Mouse (Mus musculus) fat pad, adult 2 months (tissue): ENCODE results near the gene Nebl.

Source experiments
- DNase-seq: peaks from one replicate; pipeline ENCODE4 v3.0.0-alpha.2; 2011; ENCODE audit warnings: low read depth, low spot score; ENCODE audit errors: extremely low read depth

Nebl gene

DNA sequence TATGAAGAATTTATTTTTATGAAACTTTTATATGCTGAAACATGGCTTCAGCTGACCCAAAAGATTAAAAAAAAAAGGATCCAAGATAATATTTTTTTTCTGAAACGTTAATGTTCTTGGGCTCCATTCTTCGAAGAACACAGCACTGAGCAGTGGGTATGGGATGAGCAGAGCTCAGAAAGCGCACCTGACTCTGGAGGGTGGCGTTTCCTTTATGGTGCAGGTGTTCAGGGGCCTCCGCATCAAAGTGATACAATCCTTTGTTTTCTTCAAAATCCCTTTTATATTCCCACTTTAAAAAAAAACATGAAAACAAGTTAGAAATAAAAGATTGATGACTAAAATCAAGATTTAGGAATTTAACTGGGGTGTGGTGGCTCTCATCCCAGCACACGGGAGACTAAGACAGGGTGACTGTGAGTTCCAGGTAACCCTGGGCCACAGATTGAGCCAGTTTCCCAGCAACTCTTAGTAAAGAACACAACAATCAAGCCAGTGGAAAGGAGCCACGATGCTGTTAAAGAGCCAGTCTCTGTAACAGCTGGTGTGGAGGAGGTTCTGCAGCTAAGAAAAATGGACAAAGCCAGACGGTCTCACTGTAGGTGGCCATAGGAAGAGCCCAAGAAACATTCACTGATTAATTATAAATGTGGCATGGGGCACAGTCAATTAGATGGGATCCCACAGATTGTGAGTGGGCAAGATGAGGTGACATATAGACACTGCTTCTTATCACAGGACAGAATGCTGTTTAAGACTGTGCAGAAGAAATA lies 317.6 kb downstream of the Nebl start:
- no peak for DNase-seq

DNA sequence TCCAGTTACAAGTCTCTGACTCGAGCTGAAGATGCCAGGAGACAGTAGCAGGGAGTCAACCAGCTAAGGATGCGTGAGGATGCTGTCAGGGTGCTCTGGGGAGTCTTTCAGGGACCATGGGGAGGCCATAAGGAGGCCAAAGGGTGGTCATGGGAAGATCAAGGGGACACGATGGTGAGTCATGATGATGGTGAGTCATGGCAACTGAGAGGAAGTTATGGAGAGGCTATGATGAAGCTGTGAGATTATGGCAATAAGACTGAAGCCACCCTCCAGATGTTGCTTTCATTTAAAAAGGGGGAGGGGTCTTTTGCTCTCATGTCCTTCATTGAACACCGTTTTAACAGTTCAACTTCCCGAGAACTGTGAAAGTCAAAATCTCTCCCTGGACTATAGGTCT lies 322.0 kb downstream of the Nebl start:
- DNase-seq: no peak

DNA sequence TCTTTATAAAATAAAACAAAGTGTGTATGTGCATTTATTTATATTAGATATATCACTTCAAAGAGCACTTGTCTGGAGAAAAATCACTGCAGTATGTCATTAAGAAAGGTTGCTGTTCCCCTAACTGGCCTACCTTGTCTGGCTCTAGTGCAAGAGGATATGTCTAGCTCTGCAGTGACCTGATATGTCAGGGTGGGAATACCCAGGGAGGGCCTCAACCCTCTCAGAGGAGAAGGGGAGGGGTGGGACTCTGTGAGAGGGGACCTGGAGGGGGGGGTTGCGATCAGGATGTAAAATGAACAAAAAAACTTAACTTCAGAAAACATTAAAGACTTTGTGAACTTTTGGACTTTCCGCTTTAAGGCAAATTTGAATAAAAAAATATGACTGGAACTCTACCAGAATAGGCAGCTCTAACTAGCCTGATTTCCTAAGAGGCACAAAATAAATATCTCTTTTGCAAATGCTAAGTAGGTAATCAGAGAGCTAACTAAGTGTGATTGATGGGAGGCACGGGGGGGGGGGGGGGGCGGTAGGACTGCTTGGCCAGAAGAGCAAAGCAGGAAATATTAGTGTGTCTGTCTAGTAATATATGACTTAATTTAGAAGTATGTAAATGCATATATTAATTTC lies 325.2 kb downstream of the Nebl start:
- DNase-seq: no peak

DNA sequence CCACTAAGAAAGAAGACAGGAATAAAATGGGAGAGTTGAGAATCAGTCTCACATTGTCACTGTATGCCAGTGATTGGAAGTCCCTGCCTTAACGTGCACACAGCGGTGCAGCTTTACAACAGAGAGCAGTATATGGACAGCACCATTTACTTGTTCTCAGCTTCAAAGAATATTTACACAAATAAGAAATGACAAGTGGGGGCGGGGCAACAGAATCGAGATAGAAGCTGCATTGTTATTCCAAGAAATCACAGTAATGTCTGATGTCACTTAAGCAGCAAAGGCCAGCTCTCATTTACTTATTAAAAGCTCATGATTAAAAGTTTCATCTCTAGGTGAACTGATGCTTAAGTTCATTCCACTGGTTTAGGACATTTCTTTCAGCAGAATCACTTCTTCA lies 328.8 kb downstream of the Nebl start:
- DNase-seq: no peak

DNA sequence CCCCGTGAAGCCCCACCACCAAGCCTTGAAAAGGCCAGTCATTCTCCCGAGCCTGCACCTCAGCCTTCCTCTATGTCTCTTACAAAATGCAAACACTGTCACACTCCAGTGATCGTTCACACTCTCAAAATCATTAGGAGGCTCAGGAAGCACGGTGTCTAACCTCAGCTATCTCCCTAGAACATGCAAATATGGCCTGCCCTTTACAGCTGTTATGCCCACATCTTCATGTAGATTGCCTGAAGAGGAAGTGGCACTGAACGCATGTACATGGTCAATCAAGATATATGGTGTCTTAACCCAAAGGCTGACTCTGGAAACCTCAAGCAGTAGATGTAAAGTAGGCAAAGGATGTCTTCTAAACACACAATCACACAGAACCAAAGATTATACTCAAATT lies 335.0 kb downstream of the Nebl start:
- DNase-seq: no peak

DNA sequence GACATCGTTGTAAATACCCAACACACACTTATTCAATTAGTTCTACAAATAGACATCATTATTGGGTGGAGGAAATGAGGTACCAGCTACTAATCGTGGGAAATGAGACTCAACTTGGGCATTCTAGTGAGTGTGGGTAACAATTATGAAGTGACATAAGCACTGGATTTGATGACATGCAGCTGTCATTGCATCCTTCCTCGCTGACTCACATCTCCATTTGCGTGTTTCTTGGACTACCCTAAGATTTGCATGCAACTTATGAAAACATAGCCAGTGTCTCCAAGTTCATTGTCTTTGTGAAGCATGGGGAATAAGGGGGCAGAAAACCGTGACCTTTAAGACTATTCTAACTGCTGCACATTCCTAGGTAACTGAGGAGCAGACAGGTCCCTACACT lies 339.9 kb downstream of the Nebl start:
- DNase-seq: no peak

DNA sequence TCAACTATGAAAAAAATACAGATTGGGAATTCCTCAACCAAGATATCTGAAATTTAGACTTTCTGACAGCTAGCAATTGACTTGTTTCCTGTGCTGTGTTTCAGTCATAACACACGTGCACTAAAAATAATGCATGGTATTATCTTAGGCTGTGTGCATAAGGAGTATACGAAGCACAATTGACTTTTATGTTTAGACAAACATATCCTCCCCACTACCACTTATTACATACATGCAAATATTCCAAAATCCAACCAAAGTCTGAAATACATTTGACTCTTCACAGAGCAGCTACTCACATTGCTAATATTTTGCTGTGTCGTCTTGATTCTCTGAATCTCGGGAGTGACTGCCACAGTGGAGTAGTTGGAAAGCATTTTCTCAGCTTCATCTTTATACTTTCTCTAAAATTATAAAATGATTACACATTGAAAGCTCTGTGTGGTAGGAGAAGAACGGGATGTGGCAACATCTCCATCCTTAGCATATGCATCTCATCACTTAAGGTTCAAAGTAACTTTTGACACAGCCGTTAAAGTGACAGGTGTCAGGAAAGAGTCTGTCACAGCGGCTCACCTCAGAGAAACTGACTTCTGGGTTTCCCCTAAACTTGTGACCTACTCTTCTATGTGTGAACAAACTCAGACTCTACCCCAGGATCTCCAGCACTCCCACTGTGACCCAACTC lies 340.6 kb downstream of the Nebl start:
- DNase-seq: no peak

DNA sequence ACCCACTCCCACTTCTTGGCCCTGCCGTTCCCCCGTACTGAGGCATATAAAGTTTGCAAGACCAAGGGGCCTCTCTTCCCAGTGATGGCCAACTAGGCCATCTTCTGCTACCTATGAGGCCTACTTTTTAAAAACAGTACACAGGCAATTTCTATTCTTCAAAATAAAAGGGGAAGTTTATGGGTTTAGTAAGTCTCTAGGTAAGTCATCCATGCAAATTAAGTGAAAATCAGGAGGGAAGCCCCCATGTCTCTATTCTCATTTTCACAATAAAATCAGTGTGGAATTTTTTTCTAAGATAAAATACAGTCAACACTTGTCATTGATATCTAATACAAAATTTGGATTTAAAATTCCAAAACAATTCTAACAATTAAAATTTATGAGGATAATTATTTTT lies 341.4 kb downstream of the Nebl start:
- DNase-seq: no peak

DNA sequence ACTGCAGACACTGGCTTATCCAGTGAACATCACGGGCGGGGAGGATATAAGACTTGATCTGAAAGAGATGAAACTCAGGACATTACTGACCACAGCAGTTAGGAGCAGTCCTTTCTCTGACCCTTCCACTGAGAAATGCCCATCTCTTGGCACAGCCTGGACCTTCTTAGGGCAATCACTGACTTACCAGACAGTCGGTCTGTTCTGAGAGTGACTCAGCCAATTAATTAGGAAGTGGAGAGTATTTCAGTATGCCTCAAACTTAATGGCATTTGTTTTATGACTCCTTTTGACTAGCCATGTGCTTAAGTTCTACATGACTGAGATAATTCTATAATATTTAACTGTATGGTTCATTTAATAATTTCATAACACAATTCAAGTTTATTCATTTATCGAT lies 341.9 kb downstream of the Nebl start:
- DNase-seq: no peak

DNA sequence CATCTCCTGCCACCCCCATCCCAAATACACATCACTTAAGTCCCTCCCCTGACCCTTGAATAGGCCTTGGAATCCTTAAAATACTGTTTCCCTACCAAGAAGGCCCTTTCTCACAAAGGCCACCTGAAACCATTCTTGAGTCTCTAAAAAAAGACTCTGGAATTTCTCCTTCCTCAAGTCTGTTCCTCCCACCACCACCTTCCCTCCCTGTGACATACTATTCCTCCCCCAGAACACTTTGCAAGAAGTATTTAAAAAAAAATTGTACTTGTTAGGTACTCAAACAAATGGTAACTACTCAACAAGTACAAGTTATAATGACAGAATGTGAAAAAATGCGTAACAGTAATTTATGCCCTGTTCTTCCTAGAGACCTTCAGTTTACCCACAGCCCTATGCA lies 349.0 kb downstream of the Nebl start:
- DNase-seq: no peak

DNA sequence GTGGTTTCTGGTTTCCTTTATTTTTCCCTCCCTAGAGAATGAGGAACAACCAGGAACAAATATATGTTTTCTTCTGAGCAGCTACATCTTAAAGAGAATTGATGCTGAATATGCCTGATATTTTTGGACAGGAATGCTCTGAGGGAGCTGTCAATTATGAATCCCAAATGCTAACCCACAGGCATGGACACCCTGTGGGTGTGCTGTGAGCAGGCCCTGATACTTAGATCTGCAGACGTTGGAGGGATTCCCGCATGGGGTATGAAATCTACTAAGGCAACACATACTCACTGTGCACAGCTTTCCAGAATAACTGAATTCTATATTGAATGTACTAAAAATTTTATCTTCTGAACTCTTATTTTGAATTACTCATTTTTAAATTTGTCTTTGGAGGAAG lies 355.3 kb downstream of the Nebl start:
- no peak for DNase-seq

DNA sequence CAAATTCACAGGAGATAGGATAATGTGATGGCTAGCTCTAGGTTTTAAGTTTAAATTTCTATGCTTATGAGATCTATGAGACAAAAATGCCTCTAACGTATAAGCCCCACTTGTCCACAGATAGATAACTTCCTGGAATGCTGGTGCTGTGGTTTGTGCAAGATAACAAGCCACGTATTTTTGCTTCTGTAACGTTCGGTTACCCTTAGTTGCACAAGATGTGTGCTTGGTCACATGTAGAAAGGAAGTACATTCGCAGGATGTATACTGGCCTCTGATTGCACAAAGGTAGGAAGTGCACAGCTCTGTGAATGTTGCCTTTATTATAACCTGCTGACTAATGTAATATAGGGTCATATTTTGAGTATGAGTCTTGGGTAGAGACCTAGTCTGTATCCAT lies 365.6 kb downstream of the Nebl start:
- no peak for DNase-seq

DNA sequence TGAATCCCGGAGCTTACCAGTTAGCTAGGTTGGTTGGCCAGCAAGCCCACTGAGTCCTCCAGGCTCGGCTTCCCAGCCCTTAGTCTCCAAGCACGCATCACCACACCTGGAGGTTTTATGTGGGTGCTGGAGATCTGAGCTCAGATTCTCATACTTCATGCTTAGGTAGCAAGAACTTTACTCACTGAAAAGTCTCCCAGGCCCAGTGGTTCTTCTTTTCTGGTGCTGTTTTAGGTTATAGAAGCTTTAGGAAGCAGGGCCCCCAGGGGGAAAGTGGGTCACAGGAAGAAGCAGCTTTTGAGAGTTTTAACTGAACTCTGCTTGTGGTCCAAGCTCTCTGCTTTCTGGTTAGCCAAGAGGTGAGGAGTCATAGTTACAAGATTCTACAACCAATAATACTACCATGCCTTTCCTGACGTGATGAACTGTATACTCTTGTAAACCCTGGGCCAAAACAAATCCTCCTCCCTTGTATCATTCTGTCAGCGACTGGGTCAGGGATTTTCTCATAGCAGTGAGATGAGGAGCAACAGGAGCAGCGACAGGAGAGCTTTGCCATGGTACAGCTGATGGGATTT lies 366.2 kb downstream of the Nebl start:
- DNase-seq: no peak

DNA sequence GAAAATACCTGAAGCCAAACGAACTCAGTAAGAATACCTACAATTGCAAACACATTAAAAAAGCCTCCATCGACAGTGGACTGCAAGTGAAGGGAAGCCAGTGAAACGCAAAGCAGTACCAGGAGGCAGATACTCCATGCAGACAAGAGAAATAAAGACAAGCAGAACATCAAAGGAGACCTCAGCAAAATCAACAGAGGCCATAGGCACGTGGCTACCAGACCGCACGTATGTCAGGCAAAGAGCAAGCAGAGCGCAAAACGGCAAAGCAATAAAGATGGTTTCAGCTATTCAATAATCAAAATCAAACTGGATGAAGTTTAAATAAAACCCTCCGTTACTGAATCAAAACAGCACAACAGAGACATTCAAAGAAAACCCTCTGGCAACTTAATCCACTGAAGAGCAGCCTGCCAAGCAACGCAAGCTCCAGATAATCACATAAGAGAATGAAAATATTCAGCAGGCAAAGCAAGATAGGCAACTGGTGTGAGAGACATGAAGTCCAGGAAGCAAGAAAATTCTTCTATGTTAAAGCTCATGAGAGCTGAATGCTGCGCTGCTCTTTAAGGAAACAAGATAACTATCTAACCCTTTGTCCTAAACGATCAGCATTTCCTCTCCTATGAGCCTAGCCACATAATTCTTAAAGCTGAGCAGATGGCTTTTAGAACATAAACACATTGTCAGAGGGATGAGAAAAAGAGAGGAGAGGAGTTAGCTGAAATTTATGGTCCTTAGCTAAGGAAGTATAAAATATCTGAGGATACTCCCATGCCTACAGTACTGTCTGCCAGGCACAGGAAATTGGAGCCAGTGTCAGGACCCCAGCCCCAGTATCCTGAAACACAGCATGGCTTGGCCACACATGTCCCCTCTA lies 367.7 kb downstream of the Nebl start:
- no peak for DNase-seq

DNA sequence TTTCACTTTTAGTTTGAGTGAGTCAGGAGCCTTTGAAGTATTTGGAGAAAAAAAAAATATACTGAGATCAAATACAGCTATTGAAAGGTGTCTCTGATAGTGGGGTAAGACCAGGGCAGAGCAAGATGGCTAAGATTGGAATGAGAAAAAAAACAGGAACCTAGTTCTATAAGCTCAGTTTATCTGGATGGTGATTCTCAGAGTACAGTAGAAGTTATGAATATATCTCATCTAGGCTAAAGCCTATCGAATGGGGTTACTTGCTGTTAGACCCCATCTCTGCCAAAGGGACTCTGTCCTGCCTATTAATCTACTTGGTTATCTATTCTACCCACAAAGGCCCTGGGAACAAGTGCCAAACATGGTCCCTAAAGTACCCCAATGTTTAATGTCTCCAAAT lies 369.1 kb downstream of the Nebl start:
- no peak for DNase-seq

DNA sequence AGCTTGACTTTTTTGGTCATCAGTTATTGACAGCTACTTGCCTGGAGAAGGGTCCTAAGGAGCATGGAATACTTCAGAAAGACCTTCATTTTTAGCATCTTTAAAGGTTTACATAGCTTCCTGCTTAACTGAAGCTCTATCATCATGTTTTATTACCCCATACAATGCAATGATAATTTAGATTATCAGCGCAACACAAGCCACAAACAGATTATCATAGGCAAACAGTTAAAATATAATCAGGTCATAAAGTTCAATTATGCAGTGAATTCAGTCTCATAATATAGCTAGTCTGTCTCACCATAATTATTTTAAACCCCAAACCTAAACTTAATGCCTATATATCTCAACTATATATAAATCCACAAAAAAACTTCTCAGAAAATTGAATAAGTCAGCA lies 386.6 kb downstream of the Nebl start:
- no peak for DNase-seq

DNA sequence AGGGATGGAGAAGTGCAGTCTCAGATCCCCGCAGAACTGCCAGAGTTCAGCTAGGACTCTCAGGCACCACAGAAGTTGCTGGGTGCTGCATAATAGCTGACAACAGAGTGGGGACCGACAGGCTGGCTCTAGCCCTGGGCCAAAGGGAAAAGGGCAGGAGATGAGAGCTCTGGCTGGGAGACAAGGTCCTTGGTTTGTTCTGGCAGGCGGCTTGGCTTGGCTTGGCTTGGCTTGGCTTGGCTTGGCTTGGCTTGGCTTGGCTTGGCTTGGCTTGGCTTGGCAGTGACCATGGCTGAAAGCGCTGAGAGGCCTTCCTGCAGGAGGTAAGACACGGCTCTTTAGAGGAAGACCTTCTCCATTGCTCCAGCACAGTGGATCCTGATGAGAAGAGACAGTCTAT lies 395.8 kb downstream of the Nebl start:
- peak; percentile 23 for DNase-seq

DNA sequence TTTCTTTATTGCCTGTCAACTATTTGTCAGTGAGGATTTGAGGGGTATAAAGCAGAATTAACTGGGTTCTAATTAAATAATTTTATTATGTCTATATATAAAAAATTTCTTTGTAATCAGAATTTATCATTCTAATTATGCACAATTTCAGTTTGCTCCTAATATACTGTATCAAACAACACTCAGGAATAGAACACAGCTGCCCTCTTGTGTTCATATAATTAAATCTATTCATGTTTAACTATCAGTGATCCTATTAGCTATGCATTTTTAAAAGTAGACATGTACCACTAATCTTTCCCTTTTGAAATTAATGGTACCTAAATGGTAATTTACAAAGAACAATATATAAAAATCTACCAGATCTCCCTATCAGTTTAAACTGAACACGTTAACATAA lies 404.7 kb downstream of the Nebl start:
- no peak for DNase-seq

DNA sequence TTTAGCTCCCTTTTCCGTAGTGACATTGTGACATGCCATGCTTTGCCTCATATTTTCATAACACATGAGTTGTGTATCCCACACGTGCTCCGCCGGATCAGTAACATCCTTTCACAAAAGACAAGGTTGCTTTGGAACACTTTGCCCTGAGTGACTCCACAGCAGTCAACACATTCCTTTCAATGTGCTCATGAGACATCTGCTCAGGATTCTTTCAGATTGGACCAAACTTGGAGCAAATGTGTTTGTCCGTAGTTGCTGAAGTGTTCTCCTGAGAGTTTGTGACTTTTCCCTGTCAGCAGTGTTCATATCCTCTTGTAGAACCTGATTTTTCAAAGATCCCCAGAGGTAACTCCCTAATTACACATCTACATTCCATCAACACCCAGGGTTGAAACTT lies 414.4 kb downstream of the Nebl start:
- DNase-seq: no peak

DNA sequence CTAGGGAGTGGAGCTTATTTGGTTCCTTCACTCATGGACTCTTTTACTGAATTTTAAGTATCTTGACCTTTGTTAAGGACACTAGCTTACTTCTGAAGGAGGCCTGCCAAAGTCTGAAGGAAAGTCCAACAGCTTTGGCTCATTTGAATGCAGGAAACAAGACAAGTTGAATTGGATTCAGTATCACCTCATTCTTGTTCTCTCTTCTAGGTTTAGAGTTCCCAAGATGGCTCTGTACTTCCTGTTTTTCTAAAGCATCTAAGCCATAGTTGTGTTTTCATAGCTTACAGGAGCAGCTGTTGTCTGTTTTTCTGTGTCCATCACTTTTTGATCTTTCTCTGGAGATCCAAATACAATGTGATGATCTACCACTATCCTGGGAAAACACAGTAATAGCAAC lies 429.9 kb downstream of the Nebl start:
- DNase-seq: no peak

DNA sequence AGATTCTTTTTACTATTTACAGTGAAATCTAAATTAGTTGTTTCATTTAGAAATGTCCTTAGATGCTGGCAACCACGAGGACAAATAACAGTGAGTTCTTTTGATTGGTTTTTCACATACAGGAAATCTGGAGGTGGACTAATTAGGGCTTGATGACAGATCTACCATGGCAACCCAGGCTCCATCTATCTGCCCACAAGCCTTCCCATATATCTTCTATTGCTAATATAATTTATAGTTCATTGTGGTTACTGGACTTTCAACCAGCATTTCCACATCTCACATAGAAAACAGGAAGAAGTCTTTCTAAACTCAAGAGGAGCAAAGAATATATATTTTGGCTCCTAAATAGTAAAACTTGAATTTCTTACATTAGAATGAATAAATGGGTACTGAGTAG lies 433.8 kb downstream of the Nebl start:
- DNase-seq: no peak
